Mouse (Mus musculus): ENCODE data around the gene Ccdc93. TPM values are rescaled to one million over a fixed set of nuclear protein-coding genes. Genes with fewer than 3 reads are reported as not detected.

Gene Ccdc93
- total and polyA plus RNA-seq, 3 experiments, result 21.3 to 21.5 TPM; not detected in 1

DNA sequence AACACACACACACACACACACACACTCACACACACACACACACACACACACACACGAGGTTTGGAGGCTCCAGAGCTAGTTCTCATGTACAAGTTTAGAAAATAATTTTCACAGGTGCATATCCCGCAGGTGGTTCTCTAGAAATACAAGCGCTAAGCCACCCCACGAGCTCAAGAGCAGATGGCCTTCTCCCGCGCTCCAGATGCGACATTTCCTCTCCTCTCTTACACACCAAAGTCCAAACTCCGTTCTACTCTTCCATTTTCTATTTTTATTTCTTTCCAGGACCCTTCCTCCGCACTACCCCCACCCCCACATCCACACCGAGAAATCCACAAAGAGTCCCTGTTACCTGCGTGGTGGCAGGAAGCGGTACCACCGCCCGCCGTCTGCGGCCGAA lies 96.2 kb downstream of the Ccdc93 start:
- no peak for DNase-seq (ENCODE audit: low read depth, low spot score)
- no peaks in the 10 kb centered on the region for H3K9me3 ChIP-seq (replicated peaks; ENCODE audit: insufficient read depth, low read length)
- H3K4me1 ChIP-seq (ENCODE audit: control insufficient read depth in 1 of 2, insufficient read depth in 2 of 2, low read length in 2 of 2), result no peaks in the 10 kb centered on the region
- H3K4me3 ChIP-seq (ENCODE audit: control insufficient read depth in 1 of 2, insufficient read depth in 1 of 2, low read depth in 2 of 2, low read length in 2 of 2), result no peak overlapping the region
- peaks cover 0 to 5% of the 10 kb centered on the region in 2 experiments; a peak in 2 of 4 replicates for H3K27me3 ChIP-seq (ENCODE audit: control insufficient read depth in 1 of 2, insufficient read depth in 2 of 2, low read length in 2 of 2)
- H3K36me3 ChIP-seq (ENCODE audit: control insufficient read depth in 1 of 2, insufficient read depth in 2 of 2, low read length in 2 of 2), result peaks cover 0 to 2% of the 10 kb centered on the region in 2 experiments; a peak in 1 of 4 replicates
- TF ChIP-seq MYC (IDR thresholded peaks at IDR 0.05; ENCODE audit: low read depth, low read length) (no peak), TBP (IDR thresholded peaks at IDR 0.05; ENCODE audit: low read depth, low read length) (no peak), SIN3A (IDR thresholded peaks at IDR 0.05; ENCODE audit: low read length) (no peak), ETS1 (IDR thresholded peaks at IDR 0.05; ENCODE audit: low read depth, low read length) (no peak), NRF1 (IDR thresholded peaks at IDR 0.05; ENCODE audit: insufficient read depth, low read depth, low read length, poor library complexity, severe bottlenecking) (no peak), POLR2A (IDR thresholded peaks at IDR 0.05; ENCODE audit: control insufficient read depth in 1 of 2, insufficient read depth in 1 of 2, low read depth in 1 of 2, low read length in 2 of 2, poor library complexity in 1 of 2) (no peak), EP300 (IDR thresholded peaks at IDR 0.05; ENCODE audit: low read depth in 1 of 2, low read length in 2 of 2) (no peak), MEF2A (IDR thresholded peaks at IDR 0.05; ENCODE audit: extremely low read depth, insufficient replicate concordance, low read depth, low read length, poor library complexity, severe bottlenecking) (no peak), TAL1 (IDR thresholded peaks at IDR 0.05; ENCODE audit: low read length) (no peak), CHD2 (IDR thresholded peaks at IDR 0.05; ENCODE audit: low read length) (no peak), USF2 (IDR thresholded peaks at IDR 0.05; ENCODE audit: borderline replicate concordance in 1 of 2, insufficient read depth in 1 of 2, low read depth in 1 of 2, low read length in 2 of 2) (no peak), JUND (IDR thresholded peaks at IDR 0.05; ENCODE audit: low read depth, low read length) (no peak)
- no peak overlapping the region for H3K9ac ChIP-seq (ENCODE audit: control insufficient read depth, low read depth, low read length, poor library complexity, severe bottlenecking)
- H3K27ac ChIP-seq (ENCODE audit: control insufficient read depth, low read depth, low read length), result no peak overlapping the region
- H3K79me2 ChIP-seq (ENCODE audit: control insufficient read depth, insufficient read depth, low read length, poor library complexity), result no peaks in the 10 kb centered on the region

DNA sequence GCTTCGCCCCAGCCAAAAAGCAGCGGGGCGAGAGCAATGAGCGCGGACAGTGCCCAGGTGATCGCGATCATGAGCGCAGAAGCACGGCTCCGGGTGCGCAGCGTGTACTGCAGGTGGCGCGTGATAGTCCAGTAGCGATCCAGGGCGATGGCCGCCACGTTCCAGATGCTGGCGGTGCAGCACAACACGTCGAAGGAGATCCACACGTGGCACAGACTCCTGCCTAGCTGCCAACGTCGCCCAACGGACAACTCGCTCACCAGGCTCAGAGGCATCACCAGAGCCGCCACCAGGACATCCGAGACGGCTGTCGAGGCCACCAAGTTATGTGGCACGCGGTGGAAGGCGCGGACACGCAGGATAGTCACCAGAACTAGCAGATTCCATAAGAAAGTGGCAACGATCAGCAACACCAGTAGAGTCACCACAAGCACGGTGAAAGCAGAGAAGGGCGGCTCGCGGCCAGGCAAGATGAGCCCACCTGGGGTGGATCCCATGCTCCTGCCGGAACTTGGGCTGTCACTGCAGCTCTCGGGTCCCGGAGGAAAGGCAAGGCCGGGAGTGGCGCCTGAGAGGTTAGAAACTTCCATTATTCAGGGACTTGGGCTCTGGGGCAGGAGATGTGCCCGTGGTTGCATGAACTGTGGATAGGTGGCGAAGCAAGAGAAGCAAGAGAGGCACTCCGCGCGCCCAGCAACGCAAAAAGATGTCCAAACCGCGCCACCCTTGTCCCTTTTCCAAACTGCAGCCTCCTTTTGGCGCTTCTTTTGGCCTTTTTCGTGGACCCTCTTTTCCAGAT lies 97.0 kb downstream of the Ccdc93 start:
- H3K27me3 ChIP-seq (ENCODE audit: control insufficient read depth in 1 of 2, insufficient read depth in 2 of 2, low read length in 2 of 2), result peaks cover 0 to 5% of the 10 kb centered on the region in 2 experiments; a peak in 2 of 4 replicates
- no peaks in the 10 kb centered on the region for H3K9me3 ChIP-seq (replicated peaks; ENCODE audit: insufficient read depth, low read length)
- H3K4me3 ChIP-seq (ENCODE audit: control insufficient read depth in 1 of 2, insufficient read depth in 1 of 2, low read depth in 2 of 2, low read length in 2 of 2), result no peak overlapping the region
- H3K4me1 ChIP-seq (ENCODE audit: control insufficient read depth in 1 of 2, insufficient read depth in 2 of 2, low read length in 2 of 2), result no peaks in the 10 kb centered on the region
- TF ChIP-seq TCF12 (IDR thresholded peaks at IDR 0.05; ENCODE audit: low read depth, low read length) (no peak), TAL1 (IDR thresholded peaks at IDR 0.05; ENCODE audit: low read length) (no peak), USF2 (IDR thresholded peaks at IDR 0.05; ENCODE audit: borderline replicate concordance in 1 of 2, insufficient read depth in 1 of 2, low read depth in 1 of 2, low read length in 2 of 2) (no peak), SIN3A (IDR thresholded peaks at IDR 0.05; ENCODE audit: low read length) (no peak), POLR2AphosphoS2 (IDR thresholded peaks at IDR 0.05; ENCODE audit: low read length) (no peak), MXI1 (IDR thresholded peaks at IDR 0.05; ENCODE audit: low read depth, low read length) (no peak), ELF1 (IDR thresholded peaks at IDR 0.05; ENCODE audit: low read depth, low read length) (no peak), CHD2 (IDR thresholded peaks at IDR 0.05; ENCODE audit: low read length) (no peak), RAD21 (IDR thresholded peaks at IDR 0.05; ENCODE audit: low read depth, low read length) (no peak), EP300 (IDR thresholded peaks at IDR 0.05; ENCODE audit: low read depth in 1 of 2, low read length in 2 of 2) (no peak), MAFK (IDR thresholded peaks at IDR 0.05; ENCODE audit: borderline replicate concordance, low read depth, low read length) (no peak), POLR2A (IDR thresholded peaks at IDR 0.05; ENCODE audit: control insufficient read depth in 1 of 2, insufficient read depth in 1 of 2, low read depth in 1 of 2, low read length in 2 of 2, poor library complexity in 1 of 2) (no peak), NELFE (IDR thresholded peaks at IDR 0.05; ENCODE audit: low read depth, low read length) (no peak), MAX (IDR thresholded peaks at IDR 0.05; ENCODE audit: low read length) (no peak)
- no peak overlapping the region for H3K27ac ChIP-seq (ENCODE audit: control insufficient read depth, low read depth, low read length)
- H3K36me3 ChIP-seq (ENCODE audit: control insufficient read depth in 1 of 2, insufficient read depth in 2 of 2, low read length in 2 of 2), result peaks cover 0 to 2% of the 10 kb centered on the region in 2 experiments; a peak in 1 of 4 replicates
- no peaks in the 10 kb centered on the region for H3K79me2 ChIP-seq (ENCODE audit: control insufficient read depth, insufficient read depth, low read length, poor library complexity)
- H3K9ac ChIP-seq (ENCODE audit: control insufficient read depth, low read depth, low read length, poor library complexity, severe bottlenecking), result no peak overlapping the region
- DNase-seq (ENCODE audit: low read depth, low spot score), result no peak
